Mouse (Mus musculus) lung, adult 2 months (tissue): Measurements from ENCODE around the gene Enkur.

Source experiments
- CTCF ChIP-seq: fragments of 200-500 bp; IDR thresholded peaks from 2 replicates; pipeline ENCODE4 v1.5.1; 2011; ENCODE audit warnings: mild to moderate bottlenecking, low read length, control low read depth; ENCODE audit not compliant: insufficient read depth
- POLR2A ChIP-seq: fragments of 200-500 bp; IDR thresholded peaks from 2 replicates; pipeline ENCODE4 v1.6.1; 2011; ENCODE audit warnings: low read depth, mild to moderate bottlenecking, control low read depth, low read length, borderline replicate concordance; ENCODE audit errors: extremely low read depth

DNA sequence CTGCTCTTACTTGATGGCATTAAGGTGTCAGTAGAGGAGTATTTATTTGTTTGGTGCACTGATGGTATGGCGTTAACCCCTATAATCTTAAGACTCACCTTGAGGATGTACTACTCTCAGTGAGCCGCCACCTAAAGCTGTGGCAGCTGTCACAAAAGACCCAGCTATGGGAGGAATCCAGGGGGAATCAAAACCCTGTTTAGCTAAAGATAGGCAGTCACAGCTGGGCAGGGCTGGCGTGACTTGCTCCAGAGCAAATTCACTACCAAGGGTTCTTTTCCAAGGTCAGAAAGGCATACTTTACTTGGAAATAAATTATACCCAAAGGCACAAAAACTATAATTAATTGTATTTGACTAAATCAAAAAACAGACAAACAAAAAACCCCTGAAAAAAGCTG lies 26.0 kb upstream of the Enkur start:
- no peak for TF ChIP-seq POLR2A
- TF ChIP-seq CTCF: no peak
